Mouse (Mus musculus) gastrocnemius, adult 8-10 months (tissue): ENCODE data around the gene H1foo. TPM values are rescaled to one million over a fixed set of nuclear protein-coding genes. Genes with fewer than 3 reads are reported as not detected.

Source experiments
- DNase-seq, 2 experiments: peaks; one replicate each; pipeline ENCODE4 v3.0.0; 2022; ENCODE audit warnings: low spot score in 2 of 2
- total RNA-seq, 4 experiments: library from RNA; stranded (reverse); gene quantifications; 2 replicates each; pipeline ENCODE4 v1.2.4; 2022

Gene H1foo
- total RNA-seq: not detected

DNA sequence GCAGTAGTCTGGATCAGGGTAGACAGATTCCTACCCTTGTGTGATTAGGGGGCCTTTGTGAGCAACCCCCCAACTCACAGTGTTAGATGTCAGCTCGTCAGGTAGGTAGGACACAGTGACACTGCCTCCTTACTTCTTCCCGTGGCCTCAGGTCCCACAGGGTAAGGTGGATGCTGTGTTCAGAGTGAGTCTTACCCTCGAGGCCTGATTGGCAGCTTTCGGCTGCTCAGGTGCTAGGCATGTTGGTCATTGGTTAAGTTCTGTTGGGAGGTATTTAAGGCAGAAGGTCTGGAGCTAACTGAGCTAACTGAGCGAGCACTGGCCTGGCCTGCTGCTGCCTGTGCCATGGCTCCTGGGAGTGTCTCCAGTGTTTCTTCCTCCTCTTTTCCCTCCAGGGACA, at the start of gene H1foo:
Gene H1foo, plus strand, starts transcription at position 301 of the 400 bp plus-strand sequence.
- no peak for DNase-seq

DNA sequence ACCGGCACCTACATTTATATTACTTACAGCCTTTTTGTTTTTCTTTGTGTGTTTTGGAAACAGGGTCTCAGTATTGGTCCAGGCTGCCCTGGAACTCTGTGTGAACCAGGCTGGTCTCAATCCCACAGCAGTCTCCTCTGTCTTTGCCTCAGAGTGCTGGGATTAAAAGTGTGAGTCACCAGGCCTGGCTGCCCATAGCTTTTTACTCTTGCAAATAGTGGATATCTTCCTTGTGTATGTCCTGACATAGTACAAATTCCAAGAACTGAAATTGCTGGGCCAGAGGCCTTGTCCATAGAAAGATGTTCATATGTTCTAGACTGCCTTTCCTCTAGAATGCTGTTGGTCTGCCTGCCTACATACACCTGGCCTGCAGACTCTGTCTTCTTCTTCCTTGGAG, 48.4 kb upstream of the H1foo start:
- DNase-seq: no peak

DNA sequence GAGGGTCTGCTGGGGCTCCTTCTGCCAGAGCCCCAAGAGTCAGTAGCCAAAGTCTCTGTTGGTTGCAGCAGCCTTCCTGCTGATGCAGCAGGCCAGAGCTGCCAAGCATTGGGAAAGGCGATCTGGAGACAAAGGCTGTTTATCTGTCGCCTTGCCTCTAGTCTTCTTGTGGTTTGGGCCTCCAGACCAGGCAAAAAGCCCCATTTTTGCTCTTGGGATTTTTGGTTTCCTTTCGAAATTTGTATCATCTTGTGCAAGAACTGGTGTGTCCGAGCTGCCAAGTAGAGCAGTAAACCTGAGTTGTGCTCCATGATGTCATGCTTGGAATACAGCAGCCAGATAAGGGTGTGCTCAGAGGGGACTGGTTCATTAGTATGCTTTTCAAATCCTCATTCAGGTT, 47.6 kb upstream of the H1foo start:
- peak in 1 of 2 experiments; percentile 57 for DNase-seq

DNA sequence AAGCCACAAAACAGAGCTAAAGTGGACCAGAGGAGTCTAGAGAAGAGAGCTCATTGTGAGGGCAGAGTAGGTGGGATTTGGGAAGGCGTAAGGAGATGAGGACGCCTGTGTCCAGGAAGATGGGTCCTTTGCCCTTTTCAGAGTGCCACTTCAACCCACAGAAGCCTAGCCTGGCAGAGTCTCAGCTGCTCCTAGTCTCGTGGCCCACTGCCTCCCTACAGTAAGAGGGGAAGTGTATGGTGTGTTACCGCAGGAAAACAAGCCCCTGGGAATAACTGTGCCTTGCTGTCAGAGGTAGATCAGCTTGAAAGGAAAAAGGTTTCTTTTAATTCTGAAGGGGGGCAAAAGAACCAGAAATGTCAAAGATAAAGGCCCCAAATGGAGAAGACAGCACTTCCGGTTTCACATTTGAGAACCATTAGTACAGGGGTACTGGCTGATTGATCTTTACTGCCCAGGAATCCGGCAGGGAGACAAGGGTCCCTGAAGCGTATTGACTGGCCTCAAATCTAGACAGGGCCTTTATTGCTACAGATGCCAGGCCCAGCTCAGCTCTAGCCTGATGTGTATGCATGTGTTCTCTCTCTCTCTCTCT, 46.7 kb upstream of the H1foo start:
- DNase-seq: no peak

DNA sequence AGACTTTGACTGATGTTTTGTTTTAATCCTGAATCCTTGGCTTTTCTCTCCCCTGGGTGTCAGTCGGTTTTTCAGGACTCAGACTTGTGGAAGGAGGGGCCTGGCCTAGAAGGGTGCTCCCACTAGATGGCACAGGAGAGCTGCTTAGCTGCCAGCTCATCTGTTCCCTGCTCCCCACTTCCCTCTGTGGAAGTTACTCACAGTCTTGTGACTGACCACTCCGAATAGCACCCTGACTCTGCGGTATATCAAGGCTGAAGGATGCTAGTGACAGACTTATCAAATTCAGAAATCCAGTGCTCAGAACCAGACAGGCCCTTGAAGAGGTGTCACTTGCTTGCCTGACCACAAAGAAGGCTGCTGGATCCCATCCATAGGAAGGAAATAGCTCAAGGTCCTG, 43.7 kb upstream of the H1foo start:
- peak; percentile 67 to 71 for DNase-seq

DNA sequence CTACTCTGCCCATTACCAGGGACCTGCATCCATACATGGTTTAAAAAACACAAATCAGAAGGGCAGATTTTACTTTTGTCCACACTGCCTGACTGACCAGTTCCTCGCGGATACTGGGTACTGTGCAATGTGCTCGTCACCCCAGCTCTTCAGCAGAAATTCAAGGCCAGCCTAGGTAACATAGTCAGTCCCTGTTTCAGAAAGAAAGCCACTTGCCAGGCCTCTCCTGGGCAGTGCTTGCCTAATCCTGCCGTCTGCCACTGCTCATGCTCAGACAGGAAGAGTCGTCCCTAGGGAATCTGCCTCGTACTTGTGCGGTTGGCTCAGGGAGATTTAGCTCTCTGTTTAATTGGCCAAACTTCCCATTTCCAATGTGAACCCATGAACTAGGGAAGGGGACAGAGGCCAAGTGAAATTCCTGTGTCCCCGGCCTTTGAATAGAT, 43.2 kb upstream of the H1foo start:
- peak; percentile 43 to 50 for DNase-seq

DNA sequence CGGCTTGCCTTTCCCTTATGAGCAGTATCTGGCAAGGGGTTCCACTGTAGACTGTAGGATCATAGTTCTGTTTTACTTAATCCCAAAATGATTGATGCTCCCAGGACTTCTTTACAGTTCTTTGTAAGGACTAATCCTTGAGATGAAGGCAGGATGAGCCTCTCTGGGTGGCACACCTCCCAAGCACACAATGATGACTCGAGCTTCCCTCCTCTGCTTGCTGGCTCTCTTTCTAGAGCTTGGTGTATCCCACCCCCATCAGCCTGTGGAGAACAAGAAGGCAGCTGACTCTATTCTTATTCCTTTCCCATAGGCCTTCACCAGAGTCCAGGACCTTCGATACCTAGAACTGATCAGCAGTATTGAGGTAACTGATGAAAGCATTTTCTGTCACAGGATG, 42.2 kb upstream of the H1foo start:
- DNase-seq: no peak

DNA sequence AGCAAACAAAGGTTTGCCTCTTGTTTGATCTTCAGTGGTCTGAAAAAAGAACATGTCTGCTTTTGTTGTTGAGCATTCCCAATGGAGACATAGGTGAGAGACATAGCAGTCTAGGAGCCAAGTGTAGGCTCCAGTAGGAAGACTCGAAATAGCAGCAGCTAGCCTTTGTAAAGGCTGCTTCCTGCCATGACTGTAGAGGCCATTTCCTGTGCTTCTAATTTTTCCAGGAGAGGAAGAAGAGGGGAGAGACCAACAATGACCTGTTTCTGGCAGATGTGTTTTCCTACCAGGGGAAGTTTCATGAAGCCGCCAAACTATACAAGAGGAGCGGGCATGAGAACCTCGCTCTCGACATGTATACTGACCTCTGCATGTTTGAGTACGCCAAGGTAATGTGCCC, 39.2 kb upstream of the H1foo start:
- DNase-seq: no peak

DNA sequence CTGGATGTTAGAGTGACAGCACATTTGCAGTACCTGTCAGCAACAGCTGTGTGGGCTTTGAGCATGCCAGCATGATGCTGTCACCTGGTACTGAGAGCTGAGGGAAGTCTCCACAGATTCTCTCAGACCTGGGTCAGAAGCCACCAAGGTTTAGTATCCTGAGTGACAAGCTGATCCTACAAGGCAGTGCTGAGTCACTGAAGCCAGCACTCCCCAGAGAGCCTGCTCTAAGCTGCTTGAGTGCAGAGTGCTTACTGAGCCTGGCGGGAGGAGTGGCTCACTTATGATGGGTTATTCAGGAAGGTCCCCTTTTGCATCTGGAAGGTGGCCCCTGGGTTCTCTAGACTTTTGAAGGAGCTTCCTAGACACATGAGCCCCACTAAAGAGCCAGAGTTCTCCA, 38.3 kb upstream of the H1foo start:
- DNase-seq: no peak

DNA sequence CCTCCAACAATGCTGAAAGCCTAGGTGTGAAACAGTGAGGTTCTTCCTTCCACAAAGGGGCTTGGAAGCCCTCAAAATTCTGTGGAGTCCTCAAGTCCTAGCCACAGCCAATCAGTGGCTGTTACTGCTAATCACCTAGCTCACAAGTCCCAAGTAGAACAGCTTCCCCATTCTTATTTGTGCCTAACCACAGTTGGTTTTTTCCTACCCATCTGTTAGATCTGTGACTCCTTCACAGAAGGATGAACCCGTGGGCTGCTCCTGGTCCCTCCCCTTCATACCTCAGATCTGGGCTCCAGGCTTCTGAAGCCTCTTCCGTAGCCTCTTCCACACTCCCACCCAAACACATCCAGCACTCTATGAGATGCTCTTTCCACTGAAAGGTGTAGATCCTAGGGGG, 37.9 kb upstream of the H1foo start:
- DNase-seq: no peak

DNA sequence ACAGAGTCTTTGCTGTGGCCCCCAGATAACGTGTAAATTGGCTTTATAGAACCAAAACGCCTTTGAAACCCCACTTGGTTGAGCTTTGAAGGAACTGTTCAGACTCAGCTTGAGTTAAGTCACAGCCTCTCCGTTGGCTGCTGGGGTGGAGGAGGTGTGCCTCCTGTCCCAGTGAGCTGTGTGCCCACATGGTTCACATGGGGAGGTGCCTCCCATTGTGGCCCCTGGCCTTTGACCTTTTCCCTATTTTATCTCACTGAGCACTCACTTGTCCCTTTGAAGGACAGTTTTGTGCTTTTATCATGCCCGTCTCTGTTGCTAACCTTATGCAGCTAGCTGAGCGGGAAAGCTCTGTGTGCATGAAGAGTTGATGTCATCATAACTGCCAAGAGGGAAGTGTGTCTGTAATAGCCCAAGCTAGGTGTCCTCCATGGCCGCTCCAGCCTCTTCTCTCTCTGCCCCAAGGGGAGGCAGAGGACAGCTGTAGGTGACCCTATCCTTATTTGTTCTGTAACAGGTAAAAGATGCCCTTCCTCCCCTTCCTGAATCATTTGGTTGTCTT, 36.2 kb upstream of the H1foo start:
- DNase-seq: no peak

DNA sequence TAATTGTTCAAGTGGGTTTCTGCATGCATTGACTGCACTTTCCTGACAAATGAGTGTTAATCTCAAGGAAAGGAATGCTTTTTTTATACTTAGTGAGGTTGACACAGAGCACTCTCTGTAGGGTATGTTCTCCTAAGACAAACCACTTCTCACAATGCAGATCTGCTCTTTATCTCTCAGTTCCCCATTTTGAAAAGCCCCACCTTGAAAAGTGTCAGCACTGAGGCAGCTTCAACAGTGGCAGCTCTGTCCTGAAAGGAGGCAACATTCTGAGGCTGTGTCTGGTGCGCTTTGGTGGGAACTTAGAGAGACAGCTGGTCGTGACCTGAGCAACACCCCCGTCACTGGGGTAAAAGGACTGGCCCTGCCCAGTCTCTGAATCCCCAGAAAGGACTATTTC, 35.7 kb upstream of the H1foo start:
- no peak for DNase-seq

DNA sequence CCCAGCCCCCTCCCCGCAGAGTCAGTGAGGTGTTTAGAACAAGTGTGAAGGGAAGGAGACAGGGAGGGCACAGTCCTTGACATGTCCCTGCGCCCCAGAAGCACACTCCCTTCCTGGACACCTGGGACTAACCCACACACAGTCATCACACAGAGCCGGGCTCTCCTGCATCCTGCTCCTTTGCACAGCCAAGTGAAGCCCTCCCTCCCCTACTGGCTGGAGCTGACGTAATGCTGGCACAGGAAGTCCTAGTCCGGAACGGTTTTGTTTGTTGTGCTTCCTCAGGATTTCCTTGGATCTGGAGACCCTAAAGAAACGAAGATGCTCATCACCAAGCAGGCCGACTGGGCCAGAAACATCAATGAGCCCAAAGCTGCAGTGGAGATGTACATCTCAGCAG, 34.8 kb upstream of the H1foo start:
- DNase-seq: no peak

DNA sequence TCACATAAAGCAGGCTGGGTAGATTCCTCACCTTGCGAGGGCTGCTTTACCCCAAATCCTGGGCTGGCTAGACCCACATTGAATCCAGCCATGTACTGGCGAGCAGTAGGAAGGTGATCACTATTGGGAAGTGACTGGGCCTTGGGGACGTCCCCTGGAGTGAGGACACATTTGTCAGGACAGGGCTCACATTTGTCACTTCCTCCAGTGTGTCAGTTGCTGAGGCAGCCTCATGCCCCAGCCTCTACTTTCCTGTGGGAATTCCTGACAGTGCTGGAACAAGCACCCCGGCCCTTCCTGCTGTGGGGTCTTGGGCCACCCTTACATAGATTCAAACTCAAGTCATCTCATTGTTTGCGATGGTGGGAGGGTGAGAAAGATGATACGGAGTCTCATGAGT, 33.0 kb upstream of the H1foo start:
- DNase-seq: no peak

DNA sequence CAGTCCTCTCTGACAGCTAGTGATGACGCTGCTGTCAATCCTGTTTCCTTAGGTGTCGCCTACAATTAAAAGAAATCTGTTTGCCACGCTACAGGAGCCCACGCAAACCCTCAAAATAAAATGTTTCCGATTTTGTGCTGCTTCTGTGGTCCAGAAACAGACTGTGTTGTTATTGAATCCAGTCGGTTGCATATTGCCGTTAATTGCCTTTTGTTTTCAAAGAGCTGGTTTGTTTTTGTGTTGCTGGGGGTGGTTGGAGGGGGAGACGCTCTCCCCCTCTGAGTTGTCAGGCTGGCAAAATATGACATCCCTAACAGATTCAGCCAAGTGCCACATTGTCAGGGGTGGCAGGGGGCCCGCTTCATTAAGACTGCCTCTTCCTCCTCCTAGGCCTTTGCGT, 31.3 kb upstream of the H1foo start:
- no peak for DNase-seq

DNA sequence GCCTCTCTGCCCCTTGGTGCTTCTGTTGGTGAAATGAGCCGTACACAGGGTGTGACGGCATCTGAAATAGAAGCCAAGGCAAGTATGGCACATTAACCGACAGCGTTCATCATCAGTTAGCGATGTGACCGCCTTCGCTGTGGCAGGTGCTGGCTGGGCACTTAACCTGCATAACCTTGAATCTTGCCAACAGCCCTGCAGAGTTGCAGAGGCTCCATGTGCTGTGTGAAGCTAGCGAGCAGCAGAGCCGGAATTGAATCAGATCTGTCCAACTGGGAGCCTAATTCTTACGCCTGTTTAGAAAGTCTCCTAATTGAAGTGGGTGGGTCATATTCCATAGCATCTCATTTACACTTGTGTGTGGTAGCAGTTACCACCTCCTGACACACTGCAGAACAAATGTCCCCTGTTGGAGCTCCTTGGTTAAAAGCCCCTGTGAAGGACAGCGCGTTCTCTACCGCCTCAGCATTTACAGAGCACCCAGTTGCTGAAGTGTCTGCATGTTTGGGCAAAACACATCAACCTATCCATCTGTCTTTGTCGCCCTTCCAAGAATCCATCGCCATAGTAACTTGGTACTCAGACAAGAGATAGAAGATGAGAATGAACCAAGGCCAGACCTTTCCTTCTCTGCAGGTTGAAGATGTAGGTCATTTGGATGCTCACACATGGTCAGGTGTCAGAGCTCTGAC, 30.1 kb upstream of the H1foo start:
- no peak for DNase-seq

DNA sequence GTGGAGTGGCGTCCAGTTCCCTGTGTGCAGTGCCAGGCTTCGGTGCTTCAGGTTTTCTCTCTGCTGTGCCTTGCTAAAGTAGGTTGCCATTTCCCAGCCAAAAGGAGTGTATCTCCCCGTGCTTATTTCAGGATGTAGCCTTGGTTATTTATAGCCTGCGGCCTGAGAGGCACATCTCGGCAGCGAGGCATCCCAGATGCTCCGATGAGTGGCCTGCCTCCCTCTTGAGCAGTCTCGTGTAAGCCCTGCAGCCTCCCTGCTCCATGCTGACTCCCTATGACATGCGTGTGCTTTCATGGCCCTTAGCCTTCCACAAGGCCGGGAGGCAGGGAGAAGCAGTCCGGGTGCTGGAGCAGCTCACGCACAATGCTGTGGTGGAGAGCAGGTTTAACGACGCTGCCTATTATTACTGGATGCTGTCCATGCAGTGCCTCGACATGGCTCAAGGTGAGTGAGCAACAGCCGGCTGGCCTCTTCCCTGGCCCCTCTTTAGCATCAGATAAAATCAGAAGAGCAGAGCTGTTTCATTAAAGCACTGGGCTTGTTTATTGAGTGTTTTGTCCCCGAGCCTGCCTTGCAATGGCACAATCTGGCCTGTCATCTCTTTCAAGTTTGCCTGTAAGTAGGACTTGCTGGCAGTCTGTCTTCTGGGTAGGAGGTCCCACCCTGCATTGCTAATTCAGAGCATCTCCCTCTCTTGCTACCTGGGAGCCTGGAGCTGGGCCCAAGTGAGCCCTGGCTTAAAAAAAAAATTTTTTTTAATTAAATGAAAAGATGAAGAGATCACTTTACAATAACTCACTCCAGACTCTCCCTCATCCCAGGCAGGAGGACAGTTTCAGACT, 28.9 kb upstream of the H1foo start:
- DNase-seq: peak in 1 of 2 experiments; percentile 41

DNA sequence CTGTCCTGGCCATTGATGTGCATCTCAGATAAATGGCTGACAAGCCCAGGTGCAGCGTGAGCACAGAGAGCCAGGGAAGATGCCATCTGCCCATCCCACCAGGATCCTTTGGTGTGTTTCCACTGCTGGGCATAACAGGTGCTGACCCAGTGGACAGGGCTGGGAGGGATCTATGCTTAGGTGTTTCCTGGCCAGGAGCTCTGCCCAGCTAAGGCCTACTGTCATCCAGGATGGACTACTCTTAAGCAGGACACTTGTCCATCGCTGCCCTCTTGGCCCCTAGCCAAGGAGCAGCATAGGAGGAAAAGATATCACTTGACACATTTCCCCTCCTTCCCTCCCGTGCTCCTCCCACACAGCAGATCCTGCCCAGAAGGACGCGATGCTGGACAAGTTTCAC, 28.1 kb upstream of the H1foo start:
- DNase-seq: no peak

DNA sequence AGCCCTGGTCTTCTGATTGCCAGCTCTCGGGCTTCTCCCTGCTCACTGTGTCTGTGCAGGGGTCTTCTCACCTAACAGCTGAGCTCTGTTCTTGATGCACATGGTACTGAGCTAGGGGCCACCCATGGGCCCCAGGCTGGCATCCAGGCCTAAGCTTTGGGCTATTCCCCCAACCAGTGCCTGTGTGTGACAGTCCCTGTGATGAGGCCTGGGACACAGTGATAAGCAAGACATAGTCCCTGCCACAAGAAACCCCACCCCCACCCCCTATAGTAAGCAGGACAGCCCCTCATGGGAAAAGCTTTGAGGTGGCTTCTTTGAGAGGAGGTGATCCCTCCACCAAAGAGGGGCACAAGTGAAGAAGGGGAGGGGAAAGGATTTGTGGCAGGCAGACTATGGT, 26.1 kb upstream of the H1foo start:
- DNase-seq: no peak

DNA sequence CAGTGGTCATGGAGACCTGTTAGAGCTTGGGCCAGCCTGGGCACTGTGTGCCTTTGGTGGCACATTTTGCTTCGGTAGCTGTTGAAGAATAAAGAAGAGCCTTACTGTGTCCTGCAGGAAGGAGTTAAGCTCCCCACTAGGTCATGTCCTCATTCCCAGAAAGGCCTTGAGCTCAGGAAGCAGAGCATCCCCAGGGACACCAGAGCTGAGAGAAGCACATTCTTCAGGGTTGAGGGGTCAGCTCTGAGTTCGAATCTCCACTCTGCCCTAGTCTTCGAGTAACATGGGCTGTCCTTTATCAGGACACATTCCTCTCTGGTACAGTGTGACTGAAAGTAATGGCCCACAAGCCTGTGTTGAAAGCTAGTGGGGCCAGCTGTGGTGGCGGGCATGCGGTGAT, 24.9 kb upstream of the H1foo start:
- DNase-seq: no peak

DNA sequence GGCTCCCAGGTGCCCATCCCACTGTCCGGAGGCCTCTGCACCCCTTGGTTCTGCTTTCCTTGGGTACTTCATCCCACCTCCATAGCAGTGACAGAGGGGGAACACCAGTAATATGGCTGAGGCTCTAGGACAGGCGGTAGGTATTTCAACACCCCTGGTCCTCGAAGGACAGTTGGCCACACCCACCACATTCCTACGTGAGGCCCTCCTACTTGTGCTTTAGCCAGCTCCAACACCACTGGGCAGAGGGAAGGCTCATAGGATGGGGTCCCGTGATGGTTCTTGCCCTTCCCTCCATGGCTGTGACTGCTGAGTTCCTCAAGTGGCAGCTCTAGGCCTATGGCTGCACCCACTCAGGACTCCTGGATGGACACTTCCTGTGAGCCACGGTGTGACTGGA, 19.9 kb upstream of the H1foo start:
- DNase-seq: no peak

DNA sequence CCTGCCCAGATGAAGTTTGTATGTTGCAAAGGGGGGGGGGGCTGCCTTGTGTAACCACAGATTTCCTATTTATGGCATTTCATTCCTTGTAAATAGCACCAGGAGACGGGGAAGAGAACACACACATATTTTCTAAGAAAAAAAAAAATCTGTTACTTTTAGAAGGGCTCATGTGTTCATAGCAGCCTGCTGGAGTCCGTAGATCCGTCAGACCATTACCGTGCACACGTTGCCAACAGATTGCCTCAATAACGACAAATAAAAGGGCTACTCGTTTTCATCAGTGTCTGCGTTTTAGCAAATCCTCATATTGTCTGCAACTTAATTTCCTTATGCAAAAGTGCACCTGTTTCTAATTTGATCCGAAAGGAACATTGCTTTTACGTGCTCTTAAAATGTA, 18.3 kb upstream of the H1foo start:
- no peak for DNase-seq
